Mouse (Mus musculus) layer of hippocampus, postnatal 36 days (tissue): ENCODE measurements around the gene Muc1. TPM values are rescaled to one million over a fixed set of nuclear protein-coding genes. Genes with fewer than 3 reads are reported as not detected.
"Not testable (repeated sequence)": the region's sequence is repeated elsewhere in the genome, so short reads cannot be mapped to it uniquely, and the experiment has no call there.

ENCODE experiments used
- DNase-seq, 2 experiments: peaks; one replicate each; pipeline ENCODE4 v3.0.0; 2022
- total RNA-seq, 2 experiments: library from RNA; stranded (reverse); gene quantifications; 2 replicates each; pipeline ENCODE4 v1.2.3; 2021

Muc1 gene
- total RNA-seq, 2 experiments from 2014 or later = 0.61 to 1.0 TPM

GRCm38 (mm10) chr3:89210162-89210561 lies 18.7 kb upstream of the Muc1 start:
- DNase-seq = no peak

- no peak for DNase-seq
These were observed 18.1 kb upstream of the Muc1 start for GRCm38 (mm10) chr3:89210731-89211130.

GRCm38 (mm10) chr3:89213803-89214530 lies 14.9 kb upstream of the Muc1 start:
- peak; percentile 91 to 93 for DNase-seq

GRCm38 (mm10) chr3:89214681-89215411 lies 14.0 kb upstream of the Muc1 start, which contains the start of gene Thbs3:
Gene Thbs3 (plus strand): TSS chr3:89215180.
- DNase-seq = no peak

DNA sequence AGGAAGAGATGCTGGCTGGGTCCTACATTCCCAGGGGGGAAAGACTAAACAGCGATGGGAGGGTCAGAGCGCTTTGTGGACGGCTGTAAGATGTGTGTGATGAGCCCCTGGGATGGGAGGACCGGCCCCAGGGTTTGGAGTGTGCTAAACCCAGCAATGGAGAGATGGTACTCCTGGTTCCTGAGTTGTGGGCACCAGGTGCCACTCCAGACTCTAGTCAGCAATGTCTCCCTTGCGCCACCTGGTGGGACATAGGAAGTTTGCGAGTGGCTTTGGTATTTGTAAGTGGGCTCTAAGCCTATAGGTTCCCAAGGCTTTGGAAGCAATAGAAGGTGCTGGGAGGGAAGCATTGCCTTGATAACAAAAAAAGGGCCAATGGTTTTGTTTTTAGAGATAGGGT lies 13.0 kb upstream of the Muc1 start:
- peak; percentile 79 to 81 for DNase-seq

DNA sequence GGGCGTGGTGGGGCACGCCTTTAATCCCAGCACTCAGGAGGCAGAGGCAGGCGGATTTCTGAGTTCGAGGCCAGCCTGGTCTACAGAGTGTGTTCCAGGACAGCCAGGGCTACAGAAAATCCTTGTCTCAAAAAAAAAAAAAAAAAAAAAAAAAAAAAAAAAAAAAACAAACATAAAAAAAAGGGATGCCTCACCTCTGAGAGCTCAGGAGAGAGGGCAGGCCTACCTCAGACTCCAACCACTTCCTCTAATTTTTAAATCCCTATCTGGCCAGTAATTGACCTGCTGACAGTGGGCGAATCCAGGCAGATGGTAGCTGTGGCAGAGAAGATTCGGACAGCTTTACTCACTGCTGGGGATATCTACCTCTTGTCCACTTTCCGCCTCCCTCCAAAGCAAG lies 12.4 kb upstream of the Muc1 start:
- not testable (repeated sequence) for DNase-seq

GRCm38 (mm10) chr3:89218271-89218670 lies 10.6 kb upstream of the Muc1 start:
- no peak for DNase-seq

DNA sequence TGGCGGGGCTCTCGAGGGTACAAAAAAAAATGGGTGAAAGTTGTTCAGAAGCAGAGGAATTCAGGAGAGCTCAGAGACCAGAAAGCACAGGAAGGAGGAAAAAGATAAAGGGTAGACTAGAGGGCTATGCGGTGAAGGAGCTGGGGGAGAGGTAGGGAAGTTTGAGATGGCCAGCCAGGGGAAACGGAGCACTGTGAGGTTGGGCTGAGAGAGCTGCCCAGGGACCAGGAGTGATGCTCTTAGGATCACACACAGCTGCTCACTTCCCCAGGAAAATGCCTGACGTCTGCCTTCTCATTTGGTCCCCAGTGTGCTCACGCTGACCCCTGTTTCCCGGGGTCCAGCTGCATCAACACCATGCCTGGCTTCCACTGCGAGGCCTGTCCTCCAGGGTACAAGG lies 9.3 kb upstream of the Muc1 start:
- no peak for DNase-seq

GRCm38 (mm10) chr3:89221167-89221566 lies 7.7 kb upstream of the Muc1 start:
- DNase-seq = no peak

DNA sequence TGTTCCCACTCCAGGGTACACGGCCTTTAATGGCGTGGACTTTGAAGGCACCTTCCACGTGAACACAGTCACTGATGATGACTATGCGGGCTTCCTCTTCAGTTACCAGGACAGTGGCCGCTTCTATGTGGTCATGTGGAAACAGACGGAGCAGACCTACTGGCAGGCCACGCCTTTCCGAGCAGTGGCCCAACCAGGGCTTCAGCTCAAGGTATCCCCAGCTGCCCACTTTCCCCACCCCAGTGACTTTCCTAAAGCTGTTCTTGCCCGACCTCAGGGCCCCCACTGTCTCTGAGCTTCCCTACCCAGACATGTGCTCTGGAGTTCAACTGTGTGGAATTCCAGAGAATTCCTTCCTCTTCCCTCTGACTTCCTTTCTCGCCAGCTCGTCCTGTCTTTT lies 4.1 kb upstream of the Muc1 start:
- DNase-seq = no peak

GRCm38 (mm10) chr3:89225321-89225815 lies 3.5 kb upstream of the Muc1 start:
- no peak for DNase-seq

- no peak for DNase-seq
These were observed 2.9 kb upstream of the Muc1 start for GRCm38 (mm10) chr3:89225918-89226317.

DNA sequence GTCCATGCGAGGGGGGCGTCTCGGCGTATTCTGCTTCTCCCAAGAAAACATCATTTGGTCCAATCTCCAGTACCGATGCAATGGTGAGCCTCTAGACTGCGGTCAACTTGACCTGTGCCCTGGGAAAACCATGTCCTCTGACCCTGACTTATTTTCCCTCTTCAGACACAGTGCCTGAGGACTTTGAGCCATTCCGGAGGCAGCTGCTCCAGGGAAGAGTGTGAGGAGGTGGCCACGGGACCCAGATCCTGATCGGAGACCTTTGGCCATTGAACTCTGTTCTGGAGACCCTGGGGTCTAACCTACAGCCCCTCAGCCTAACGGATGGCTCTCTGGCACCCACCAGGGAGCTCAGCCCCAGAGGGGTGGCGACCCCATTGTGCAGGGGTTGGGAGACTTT lies 2.5 kb upstream of the Muc1 start:
- DNase-seq = no peak

DNA sequence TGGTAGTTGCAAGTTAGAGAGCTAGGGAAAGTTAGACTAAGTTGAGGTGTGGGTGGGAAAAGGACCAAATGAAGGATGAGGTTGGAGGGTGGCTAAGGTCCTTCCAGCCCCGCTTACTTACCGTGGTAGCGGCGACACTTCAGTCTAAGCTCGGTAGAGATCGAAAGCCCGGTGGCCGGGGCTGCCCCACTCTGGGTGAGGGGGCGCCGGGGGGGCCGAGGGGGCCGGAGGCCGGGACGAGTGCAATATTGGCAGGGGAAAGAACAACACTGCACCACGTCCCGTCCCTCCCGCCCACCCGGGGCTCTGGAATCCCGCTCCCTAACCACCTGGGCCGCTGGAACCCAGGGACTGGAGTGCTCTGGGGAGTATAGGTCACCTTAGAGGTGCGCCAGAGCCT lies 2.0 kb upstream of the Muc1 start, which contains the start of gene Mtx1:
Gene Mtx1 (minus strand): TSS at position 189 of the 400 bp plus-strand sequence.
- no peak for DNase-seq

- DNase-seq = peak; percentile 91 to 93
These were observed 1.3 kb upstream of the Muc1 start for GRCm38 (mm10) chr3:89227307-89228179.

- peak; percentile 85 to 87 for DNase-seq
These were observed 692 bp upstream of the Muc1 start for GRCm38 (mm10) chr3:89228180-89228549.

DNA sequence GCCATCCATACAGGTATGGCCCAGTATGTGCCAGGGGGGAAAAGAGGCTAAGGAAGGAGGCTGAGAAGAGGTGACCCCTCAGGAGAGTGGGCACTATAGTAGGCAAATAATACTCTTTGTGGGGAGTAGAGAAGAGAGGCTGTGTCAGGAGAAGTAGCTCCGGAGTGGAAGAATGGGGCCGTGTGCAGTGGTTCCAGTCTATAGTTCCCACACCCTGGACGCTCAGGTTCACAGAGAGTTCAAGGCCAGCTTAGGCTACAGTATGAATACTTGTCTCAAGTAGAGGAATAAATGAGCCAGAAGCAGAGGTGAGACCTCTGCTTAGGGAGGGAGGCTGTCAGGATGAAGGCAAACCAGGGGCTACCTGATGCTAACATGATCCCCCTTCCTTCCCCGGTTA lies 419 bp downstream of the Muc1 start:
- DNase-seq = no peak

DNA sequence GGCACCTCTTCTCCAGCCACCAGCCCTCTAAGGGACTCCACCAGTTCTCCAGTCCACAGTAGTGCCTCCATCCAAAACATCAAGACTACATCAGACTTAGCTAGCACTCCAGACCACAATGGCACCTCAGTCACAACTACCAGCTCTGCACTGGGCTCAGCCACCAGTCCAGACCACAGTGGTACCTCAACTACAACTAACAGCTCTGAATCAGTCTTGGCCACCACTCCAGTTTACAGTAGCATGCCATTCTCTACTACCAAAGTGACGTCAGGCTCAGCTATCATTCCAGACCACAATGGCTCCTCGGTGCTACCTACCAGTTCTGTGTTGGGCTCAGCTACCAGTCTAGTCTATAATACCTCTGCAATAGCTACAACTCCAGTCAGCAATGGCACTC lies 1.7 kb downstream of the Muc1 start:
- DNase-seq = no peak

GRCm38 (mm10) chr3:89231345-89231744 lies 2.5 kb downstream of the Muc1 start:
- no peak for DNase-seq

DNA sequence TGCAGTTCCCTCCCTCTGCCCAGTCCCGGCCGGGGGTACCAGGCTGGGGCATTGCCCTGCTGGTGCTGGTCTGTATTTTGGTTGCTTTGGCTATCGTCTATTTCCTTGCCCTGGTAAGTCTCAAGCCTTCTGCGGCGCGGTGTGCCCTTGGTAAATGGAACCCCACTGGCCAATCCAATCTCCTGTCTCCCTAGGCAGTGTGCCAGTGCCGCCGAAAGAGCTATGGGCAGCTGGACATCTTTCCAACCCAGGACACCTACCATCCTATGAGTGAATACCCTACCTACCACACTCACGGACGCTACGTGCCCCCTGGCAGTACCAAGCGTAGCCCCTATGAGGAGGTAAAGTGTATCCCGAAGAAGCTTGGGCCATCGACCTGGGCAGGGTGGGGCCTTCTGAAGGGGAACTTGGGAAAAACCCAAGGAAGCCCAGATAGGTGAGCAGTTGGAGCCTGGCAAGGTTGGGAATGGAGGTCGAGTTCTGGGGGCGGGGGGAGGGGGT lies 3.0 kb downstream of the Muc1 start:
- DNase-seq = no peak

DNA sequence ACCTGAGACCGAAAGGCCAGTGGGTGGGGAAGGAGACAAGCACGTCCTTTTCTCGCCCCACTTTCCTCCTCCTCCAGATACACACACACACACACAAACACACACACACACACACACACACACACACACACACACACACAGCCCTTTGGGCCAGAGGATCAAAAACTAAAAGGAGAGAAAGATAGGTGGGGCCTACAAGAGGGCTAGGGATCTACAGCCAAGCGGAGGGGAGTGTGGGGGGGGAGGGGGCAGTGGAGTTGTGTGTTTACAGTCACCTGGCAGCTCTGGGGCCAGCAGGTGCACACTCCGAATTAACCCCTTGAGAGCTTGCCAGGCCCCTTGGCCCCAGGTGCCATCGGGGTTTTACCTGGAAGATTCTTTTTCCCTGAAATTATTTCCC lies 3.8 kb downstream of the Muc1 start:
- no peak for DNase-seq

DNA sequence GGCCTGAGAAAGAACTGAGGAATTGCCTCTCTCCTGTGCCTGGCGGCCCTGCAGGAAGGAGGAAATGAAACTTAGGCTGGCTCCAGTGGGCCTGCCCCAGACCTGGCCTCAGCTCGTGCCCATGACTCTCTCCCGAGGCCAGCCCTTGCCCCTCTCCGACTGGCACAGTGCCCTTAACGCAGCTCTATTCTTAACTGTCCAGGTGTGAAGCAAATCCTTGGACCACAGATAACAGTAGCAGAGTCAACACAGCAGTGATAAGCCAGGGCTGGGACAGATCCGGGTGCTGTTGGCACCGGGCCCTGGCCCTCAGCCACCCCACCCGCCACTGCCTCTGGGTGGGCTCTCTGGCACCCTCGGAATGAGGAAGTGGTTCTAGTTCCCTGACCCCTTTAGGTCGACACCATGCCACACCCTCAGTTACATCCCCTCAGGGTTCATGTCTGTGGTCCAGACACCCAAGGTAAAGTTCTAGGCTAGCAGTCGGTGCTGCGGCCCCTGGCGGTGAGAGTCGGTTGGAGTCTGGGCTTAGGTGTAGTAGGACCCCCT lies 4.8 kb downstream of the Muc1 start:
- DNase-seq = no peak
